Mouse (Mus musculus) thymus, adult 2 months (tissue): Measurements from ENCODE around the gene Zfp148.

Source experiments
- CTCF ChIP-seq: fragments of 200-500 bp; IDR thresholded peaks from 2 replicates; pipeline ENCODE4 v1.5.1; 2012; ENCODE audit warnings: mild to moderate bottlenecking, control low read depth, low read length, moderate library complexity, borderline replicate concordance; ENCODE audit not compliant: control insufficient read depth, poor library complexity, insufficient read depth; ENCODE audit errors: extremely low read depth
- POLR2A ChIP-seq: fragments of 200-500 bp; IDR thresholded peaks from 2 replicates; pipeline ENCODE4 v1.6.1; 2012; ENCODE audit warnings: mild to moderate bottlenecking, low read length, control low read depth, moderate library complexity; ENCODE audit not compliant: control insufficient read depth, poor library complexity, insufficient read depth; ENCODE audit errors: extremely low read depth

GRCm38 (mm10) chr16:33461416-33461815 is 80.8 kb downstream of the Zfp148 start:
- TF ChIP-seq CTCF (no peak), POLR2A (no peak)
